Mouse (Mus musculus) forebrain, postnatal 0 days (tissue): ENCODE measurements around the gene Nkx1-2. TPM values are rescaled to one million over a fixed set of nuclear protein-coding genes. Genes with fewer than 3 reads are reported as not detected.

Source experiments
- ATAC-seq: fragments of 200-750 bp; cut with Nextera tagmentation; 2 replicates; pipeline ENCODE4 v1.8.0; 2017; ENCODE audit warnings: mild to moderate bottlenecking, moderate library complexity
- DNase-seq: peaks from one replicate; pipeline ENCODE4 v3.0.0-alpha.2; 2015
- H3K27ac ChIP-seq: fragments of 300-500 bp; sonication (generic); 2 replicates; pipeline ENCODE4 v1.5.1; 2014; ENCODE audit warnings: low read depth, mild to moderate bottlenecking, antibody characterized with exemption, low read length, moderate library complexity, mixed read lengths
- H3K27me3 ChIP-seq: fragments of 300-500 bp; sonication (generic); 2 replicates; pipeline ENCODE4 v1.6.1; 2014; ENCODE audit warnings: mild to moderate bottlenecking, low read length, mixed read lengths; ENCODE audit not compliant: insufficient read depth
- H3K36me3 ChIP-seq: fragments of 300-500 bp; sonication (generic); 2 replicates; pipeline ENCODE4 v1.6.1; 2014; ENCODE audit warnings: mild to moderate bottlenecking, moderate library complexity; ENCODE audit not compliant: insufficient read depth
- H3K4me1 ChIP-seq: fragments of 300-500 bp; sonication (generic); 2 replicates; pipeline ENCODE4 v1.6.1; 2014; ENCODE audit warnings: antibody characterized with exemption; ENCODE audit not compliant: insufficient read depth
- H3K4me2 ChIP-seq: fragments of 300-500 bp; sonication (generic); 2 replicates; pipeline ENCODE4 v1.6.1; 2014; ENCODE audit warnings: low read depth, mild to moderate bottlenecking, moderate library complexity
- H3K4me3 ChIP-seq: fragments of 300-500 bp; sonication (generic); 2 replicates; pipeline ENCODE4 v1.5.1; 2014; ENCODE audit warnings: low read depth, low read length, mixed read lengths
- H3K9ac ChIP-seq: fragments of 300-500 bp; sonication (generic); 2 replicates; pipeline ENCODE4 v1.6.1; 2014; ENCODE audit warnings: mild to moderate bottlenecking
- H3K9me3 ChIP-seq: fragments of 300-500 bp; sonication (generic); 2 replicates; pipeline ENCODE4 v1.6.1; 2016; ENCODE audit warnings: low read length
- CTCF ChIP-seq: sonication (generic); IDR thresholded peaks from 2 replicates; pipeline ENCODE4 v1.5.1; 2016; ENCODE audit warnings: antibody characterized with exemption, control low read depth, low read depth
- WGBS: fragments of 180-500 bp; shearing (Covaris S2); extraction: QIAGEN DNeasy Blood & Tissue Kit; methylation state at CpG from one replicate; pipeline ENCODE4 v1.1.7; 2014; 5-methylcytosine and 5-hydroxymethylcytosine counted together
- polyA plus RNA-seq: library from polyadenylated mRNA; unstranded; fragments of >200 nt; fragmentation: Nextera tagmentation; extraction: Ambion mirVana; gene quantifications from 2 replicates; pipeline ENCODE4 v1.2.1, GENCODE M21; 2015
- total RNA-seq: library from RNA; depleted of rRNA; stranded (reverse); fragments of >200 nt; gene quantifications from 2 replicates; pipeline ENCODE4 v1.2.3, GENCODE M21; 2014; rRNA removed

Gene Nkx1-2
- total and polyA plus RNA-seq, 2 experiments from 2014 or later: not detected

GRCm38 (mm10) chr7:132554091-132554490 is 45.3 kb downstream of the Nkx1-2 start:
- Histone ChIP-seq H3K27ac (no peak overlapping the region), H3K4me3 (no peak overlapping the region), H3K9ac (no peak overlapping the region), H3K36me3 (peaks cover 14% of the 10 kb centered on the region), H3K27me3 (no peaks in the 10 kb centered on the region), H3K4me1 (0 out of 2 replicates have a peak, but pooled peaks cover 3% of the 10 kb centered on the region), H3K4me2 (no peak overlapping the region), H3K9me3 (no peaks in the 10 kb centered on the region)
- ATAC-seq: no peak
- no peak for DNase-seq
- WGBS: 30% methylated on average over 2 of the region's 2 CpGs
- TF ChIP-seq CTCF: no peak

GRCm38 (mm10) chr7:132551351-132552126 is 47.9 kb downstream of the Nkx1-2 start:
- H3K27ac ChIP-seq: no peak overlapping the region

GRCm38 (mm10) chr7:132547126-132547525 is 52.3 kb downstream of the Nkx1-2 start:
- no peak for ATAC-seq
- Histone ChIP-seq H3K9me3 (no peaks in the 10 kb centered on the region), H3K9ac (no peak overlapping the region), H3K4me3 (no peak overlapping the region), H3K36me3 (no peaks in the 10 kb centered on the region), H3K4me1 (0 out of 2 replicates have a peak, but pooled peaks cover 3% of the 10 kb centered on the region), H3K4me2 (no peak overlapping the region), H3K27ac (no peak overlapping the region), H3K27me3 (no peaks in the 10 kb centered on the region)
- no peak for DNase-seq
- no peak for TF ChIP-seq CTCF
- WGBS: 67% methylated on average over 3 of the region's 3 CpGs

More at GRCm38 (mm10) chr7:132551351-132552126, 47.9 kb downstream of the Nkx1-2 start:
- WGBS: 2% methylated on average over 27 of the region's 27 CpGs
- peak overlapping the region; percentile 28 for H3K9ac ChIP-seq
- H3K27me3 ChIP-seq: no peaks in the 10 kb centered on the region
- H3K4me2 ChIP-seq: peak overlapping the region; percentile 91
- H3K4me3 ChIP-seq: peak overlapping the region; percentile 45
- 0 out of 2 replicates have a peak, but pooled peaks cover 3% of the 10 kb centered on the region for H3K4me1 ChIP-seq
- peak; percentile 98 for ATAC-seq
- DNase-seq: peak; percentile 97
- no peaks in the 10 kb centered on the region for H3K9me3 ChIP-seq
- TF ChIP-seq CTCF: peak; percentile 97
- H3K36me3 ChIP-seq: no peaks in the 10 kb centered on the region

Other genes starting within 250 kb of the Nkx1-2 start
- 100 and 105 TPM in 2 replicates for gene Oat, start 23.2 kb downstream of the Nkx1-2 start, total RNA-seq
- gene Oat, start 23.2 kb downstream of the Nkx1-2 start, polyA plus RNA-seq: 96.4 and 105 TPM in 2 replicates
- 37.5 and 40.7 TPM in 2 replicates for gene Lhpp, start 11.0 kb upstream of the Nkx1-2 start, total RNA-seq
- 50.1 and 53.8 TPM in 2 replicates for gene Lhpp, start 11.0 kb upstream of the Nkx1-2 start, polyA plus RNA-seq
- gene Fam53b, start 214.2 kb upstream of the Nkx1-2 start, total RNA-seq: 5.6 and 15.4 TPM in 2 replicates
- 5.6 and 5.8 TPM in 2 replicates for gene Fam53b, start 214.2 kb upstream of the Nkx1-2 start, polyA plus RNA-seq